Mouse (Mus musculus) small intestine, adult 2 months (tissue): ENCODE results near the gene Olfm1.

Experiments used
- CTCF ChIP-seq: fragments of 200-500 bp; IDR thresholded peaks from 2 replicates; pipeline ENCODE4 v1.5.1; 2012; ENCODE audit warnings: low read depth, mild to moderate bottlenecking, control low read depth, inconsistent platforms, low read length, moderate library complexity, mixed read lengths; ENCODE audit not compliant: insufficient replicate concordance, insufficient read length; ENCODE audit errors: extremely low read depth
- POLR2A ChIP-seq: fragments of 200-500 bp; IDR thresholded peaks from 2 replicates; pipeline ENCODE4 v1.6.1; 2012; ENCODE audit warnings: low read depth, mild to moderate bottlenecking, control low read depth, inconsistent platforms, low read length, moderate library complexity

- TF ChIP-seq CTCF (no peak), POLR2A (no peak)
Measured at GRCm38 (mm10) chr2:28216211-28216775, 23.5 kb downstream of the Olfm1 start.
